Mouse (Mus musculus) embryonic facial prominence, embryonic 12.5 days (tissue): ENCODE data around the gene Helz2. TPM values are rescaled to one million over a fixed set of nuclear protein-coding genes. Genes with fewer than 3 reads are reported as not detected.
"Not testable (repeated sequence)": the region's sequence is repeated elsewhere in the genome, so short reads cannot be mapped to it uniquely, and the experiment has no call there.

Experiments used
- ATAC-seq: fragments of 200-750 bp; cut with Nextera tagmentation; 2 replicates; pipeline ENCODE4 v1.8.0; 2017; ENCODE audit not compliant: insufficient number of reproducible peaks, insufficient read depth, low FRiP score, low TSS enrichment
- H3K27ac ChIP-seq: fragments of 300-500 bp; sonication (generic); 2 replicates; pipeline ENCODE4 v1.5.1; 2016; ENCODE audit warnings: mild to moderate bottlenecking
- H3K27me3 ChIP-seq: fragments of 300-500 bp; sonication (generic); 2 replicates; pipeline ENCODE4 v1.6.1; 2016; ENCODE audit warnings: mild to moderate bottlenecking, moderate library complexity
- H3K36me3 ChIP-seq: fragments of 300-500 bp; sonication (generic); 2 replicates; pipeline ENCODE4 v1.6.1; 2016; ENCODE audit warnings: mild to moderate bottlenecking
- H3K4me1 ChIP-seq: fragments of 300-500 bp; sonication (generic); 2 replicates; pipeline ENCODE4 v1.6.1; 2016
- H3K4me2 ChIP-seq: fragments of 300-500 bp; sonication (generic); replicated peaks from 2 replicates; pipeline ENCODE4 v1.6.1; 2016; ENCODE audit warnings: mild to moderate bottlenecking, moderate library complexity
- H3K4me3 ChIP-seq: fragments of 300-500 bp; sonication (generic); 2 replicates; pipeline ENCODE4 v1.5.1; 2016; ENCODE audit warnings: mild to moderate bottlenecking
- H3K9ac ChIP-seq: fragments of 300-500 bp; sonication (generic); 2 replicates; pipeline ENCODE4 v1.6.1; 2016; ENCODE audit warnings: mild to moderate bottlenecking, moderate library complexity
- H3K9me3 ChIP-seq: fragments of 300-500 bp; sonication (generic); 2 replicates; pipeline ENCODE4 v1.6.1; 2016; ENCODE audit warnings: mild to moderate bottlenecking, moderate library complexity
- WGBS: fragments of 180-500 bp; shearing (Covaris S2); methylation state at CpG from one replicate; pipeline ENCODE4 v1.1.7; 2016; 5-methylcytosine and 5-hydroxymethylcytosine counted together
- polyA plus RNA-seq: library from polyadenylated mRNA; unstranded; fragments of >200 nt; fragmentation: Nextera tagmentation; extraction: Ambion mirVana; gene quantifications from 2 replicates; pipeline ENCODE4 v1.2.1, GENCODE M21; 2016

The Helz2 gene
- polyA plus RNA-seq, result 1.0 and 1.3 TPM in 2 replicates

DNA sequence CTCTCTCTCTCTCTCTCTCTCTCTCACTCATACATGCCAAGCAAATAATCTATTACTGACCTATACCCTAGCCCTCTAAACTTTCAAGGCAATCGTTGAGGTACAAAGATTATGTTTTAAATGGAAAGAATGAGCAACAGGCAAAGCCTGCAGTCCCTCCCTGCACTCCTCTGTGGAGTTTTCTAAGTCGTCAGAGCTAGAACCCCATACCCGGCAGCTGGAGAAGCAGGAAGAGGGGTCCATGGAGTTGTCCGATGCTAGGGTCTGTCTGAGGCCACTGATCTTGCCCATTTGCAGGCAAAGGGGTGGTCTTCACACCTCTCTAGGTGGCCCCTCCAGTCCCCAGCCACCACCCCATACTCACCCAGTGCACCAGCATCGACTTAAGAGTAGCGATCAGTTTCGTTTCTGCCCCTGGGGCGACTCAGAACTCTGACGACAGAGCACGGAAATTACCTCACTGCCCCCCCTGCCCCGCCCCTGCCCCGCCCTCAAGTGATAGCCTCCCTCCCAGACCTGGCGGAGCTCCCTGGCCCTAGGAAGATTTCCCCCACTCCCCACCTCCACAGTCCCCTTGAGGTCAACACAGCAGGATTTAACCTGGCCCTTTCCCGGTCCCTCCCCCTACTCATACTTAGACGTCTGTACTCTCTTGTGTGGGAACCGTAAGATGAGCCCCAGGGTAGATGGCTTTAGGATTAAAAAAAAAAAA is at the start of gene Helz2:
Helz2 (minus strand) TSS at position 426 of the 712 bp plus-strand sequence.
- peaks cover 7% of the 10 kb centered on the region; the same call in 1 of the 2 replicates for H3K4me1 ChIP-seq
- WGBS, result 8% methylated on average over 15 of the region's 16 CpGs
- H3K27ac ChIP-seq, result no peak within 1 kb of the TSS

DNA sequence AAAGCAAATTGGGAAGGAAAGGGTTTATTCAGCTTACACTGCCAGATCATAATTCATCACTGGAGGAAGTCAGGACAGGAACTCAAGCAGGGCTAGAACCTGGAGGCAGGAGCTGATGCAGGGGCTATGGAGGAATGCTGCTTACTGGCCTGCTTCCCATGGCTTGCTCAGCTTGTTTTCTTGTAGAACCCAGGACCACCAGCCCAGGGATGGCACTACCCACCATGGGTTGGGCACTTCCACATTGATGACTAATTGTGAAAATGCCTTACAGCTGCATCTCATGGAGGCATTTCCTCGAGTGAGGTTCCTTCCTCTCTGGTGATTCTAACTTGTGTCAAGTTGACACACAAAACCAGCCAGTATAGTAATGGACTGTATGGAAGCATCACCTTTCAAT is 49.1 kb upstream of the Helz2 start:
- peaks cover 17% of the 10 kb centered on the region for H3K4me1 ChIP-seq
- H3K36me3 ChIP-seq, result peaks cover 2% of the 10 kb centered on the region; the same call in 1 of the 2 replicates
- no peak overlapping the region for H3K4me3 ChIP-seq
- H3K4me2 ChIP-seq, result no peak overlapping the region
- WGBS, result 76% methylated on average over 1 of the region's 1 CpGs
- no peak overlapping the region for H3K27ac ChIP-seq
- no peaks in the 10 kb centered on the region for H3K9me3 ChIP-seq
- no peak overlapping the region for H3K9ac ChIP-seq
- ATAC-seq, result no peak
- no peaks in the 10 kb centered on the region for H3K27me3 ChIP-seq

More for the DNA sequence above, at the start of gene Helz2:
- Histone ChIP-seq H3K27me3 (no peaks in the 10 kb centered on the region), H3K36me3 (no peaks in the 10 kb centered on the region), H3K9ac (peak within 1 kb of the TSS; percentile 28), H3K4me2 (peak within 1 kb of the TSS; percentile 63), H3K9me3 (no peaks in the 10 kb centered on the region), H3K4me3 (peak within 1 kb of the TSS; percentile 39)
- ATAC-seq, result no peak; the same call in 1 of the 2 replicates

DNA sequence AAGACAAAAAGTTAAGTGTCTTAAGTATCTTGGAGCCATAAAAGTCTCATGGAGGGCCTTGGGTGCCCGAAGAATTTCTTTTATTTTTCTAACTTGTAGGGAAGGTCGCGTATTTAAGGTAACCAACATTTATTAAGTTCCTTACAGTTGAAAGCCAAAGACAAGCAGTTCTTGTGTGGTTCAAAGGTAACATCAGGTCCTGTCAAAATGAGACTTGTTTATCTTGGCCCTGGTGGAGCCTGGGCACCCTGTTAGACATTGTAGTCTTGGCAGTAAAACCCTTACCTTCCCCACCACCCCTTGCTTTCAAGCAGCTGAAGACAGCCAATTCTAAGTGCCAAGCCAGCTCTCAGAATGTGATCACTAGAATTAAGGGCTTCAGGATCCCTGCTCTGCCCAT is 46.9 kb upstream of the Helz2 start:
- H3K4me3 ChIP-seq, result peak overlapping the region; percentile 56
- no peaks in the 10 kb centered on the region for H3K27me3 ChIP-seq
- no peaks in the 10 kb centered on the region for H3K9me3 ChIP-seq
- no peak for ATAC-seq
- peak overlapping the region; percentile 32 for H3K9ac ChIP-seq
- peak overlapping the region; percentile 52 for H3K4me2 ChIP-seq
- 76% methylated on average over 3 of the region's 3 CpGs for WGBS
- peaks cover 9% of the 10 kb centered on the region for H3K36me3 ChIP-seq
- no peak overlapping the region for H3K27ac ChIP-seq
- H3K4me1 ChIP-seq, result peaks cover 17% of the 10 kb centered on the region

DNA sequence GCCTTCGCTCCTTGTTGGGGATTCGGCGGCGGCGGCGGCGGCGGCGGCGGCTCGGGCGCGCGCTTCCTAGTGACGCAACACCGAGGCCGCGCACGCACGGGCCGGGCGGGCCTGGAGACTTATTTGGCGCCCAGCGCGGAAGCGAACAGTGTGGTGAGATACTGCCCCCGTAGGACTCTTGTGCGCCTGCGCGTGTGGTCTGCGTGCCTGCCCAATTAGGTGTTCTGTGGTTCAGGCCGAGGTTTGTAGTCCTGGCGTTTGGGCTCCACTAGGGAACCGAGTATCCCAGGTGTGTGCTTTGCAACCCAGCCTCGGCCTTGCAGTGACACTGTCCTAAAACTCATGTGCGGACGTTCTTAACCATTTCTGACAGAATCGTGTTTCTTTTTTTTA is 46.1 kb upstream of the Helz2 start, which contains the start of gene Gmeb2:
Gmeb2 (minus strand) TSS at position 78 of the 393 bp plus-strand sequence.
- peaks cover 17% of the 10 kb centered on the region for H3K4me1 ChIP-seq
- not testable (repeated sequence) for H3K9me3 ChIP-seq, H3K27me3 ChIP-seq
- peak within 1 kb of the TSS; percentile 95 for H3K27ac ChIP-seq
- H3K4me3 ChIP-seq, result peak within 1 kb of the TSS; percentile 56
- peaks cover 15% of the 10 kb centered on the region for H3K36me3 ChIP-seq
- 1% methylated on average over 28 of the region's 38 CpGs for WGBS
- peak; percentile 94 for ATAC-seq
- H3K4me2 ChIP-seq, result peak within 1 kb of the TSS; percentile 62
- peak within 1 kb of the TSS; percentile 75 for H3K9ac ChIP-seq

DNA sequence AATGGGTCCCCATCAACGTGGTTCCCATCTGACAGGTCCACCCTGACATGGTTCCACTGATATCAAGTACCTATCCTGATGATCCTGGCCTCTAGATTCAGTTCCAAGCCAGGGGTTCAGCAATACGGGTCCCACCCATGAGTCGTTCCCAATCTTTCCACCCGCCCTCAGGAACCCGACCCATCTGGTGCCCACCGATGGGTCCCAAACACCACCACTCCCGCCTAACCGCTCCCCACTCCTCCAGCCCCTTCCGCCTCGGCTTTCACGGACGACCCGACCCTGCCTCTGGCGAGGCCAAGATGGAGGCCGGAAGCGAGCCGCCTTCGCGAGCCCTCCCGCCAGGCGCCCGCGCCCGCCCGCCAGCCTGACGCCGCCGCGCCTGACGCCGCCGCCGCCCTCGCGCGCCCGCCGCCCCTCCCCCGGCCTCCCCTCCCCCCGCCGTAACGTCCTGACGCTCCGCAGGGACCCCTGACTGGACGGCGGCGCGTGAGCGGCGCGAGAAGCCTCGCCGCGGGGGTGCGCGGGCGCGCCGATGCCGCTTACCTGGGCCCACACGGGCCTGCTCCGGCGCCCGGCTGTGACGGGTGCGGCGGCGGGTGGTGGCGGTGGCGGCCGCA is 45.6 kb upstream of the Helz2 start:
- under 1% methylated on average over 57 of the region's 71 CpGs for WGBS

DNA sequence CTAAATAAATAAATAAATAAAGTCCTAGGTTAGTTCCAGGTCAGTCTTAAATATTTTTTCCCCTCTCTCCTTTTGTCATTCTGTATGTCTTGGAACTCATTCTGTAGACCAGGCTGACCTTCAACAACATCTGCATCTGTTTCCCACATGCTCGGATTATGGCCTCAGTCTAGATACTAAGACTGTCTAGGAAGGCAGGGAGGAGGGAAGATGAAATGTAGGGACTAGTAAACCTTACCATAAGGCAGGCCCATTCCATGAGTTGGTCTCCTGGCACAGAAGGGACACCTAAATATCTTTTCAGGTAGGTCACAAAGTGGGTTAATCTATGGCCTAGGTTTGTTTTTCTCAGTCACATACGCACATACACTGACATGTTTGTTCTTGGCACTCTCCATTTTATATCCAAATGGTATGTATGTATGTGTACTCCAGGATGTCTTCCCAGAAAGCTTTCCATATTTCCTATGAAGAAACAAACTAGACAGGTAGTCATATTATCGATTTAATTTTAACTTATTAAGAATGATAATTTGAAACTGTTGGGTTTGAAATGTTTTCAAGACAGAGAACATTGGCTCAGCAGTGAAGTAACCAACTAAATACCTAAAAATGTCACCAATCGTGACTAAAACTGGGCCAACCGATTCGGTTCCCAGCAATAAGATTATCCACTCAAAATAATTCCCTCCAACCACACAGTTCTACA is 45.0 kb upstream of the Helz2 start:
- Histone ChIP-seq H3K4me3 (peak overlapping the region; percentile 56), H3K4me2 (peak overlapping the region; percentile 62), H3K4me1 (peaks cover 17% of the 10 kb centered on the region), H3K27me3 (no peaks in the 10 kb centered on the region), H3K27ac (peak overlapping the region; percentile 95), H3K9ac (peak overlapping the region; percentile 75), H3K36me3 (peaks cover 20% of the 10 kb centered on the region), H3K9me3 (no peaks in the 10 kb centered on the region)
- ATAC-seq, result no peak
- WGBS, result 52% methylated on average over 6 of the region's 6 CpGs

More for the DNA sequence above, 45.6 kb upstream of the Helz2 start:
- Histone ChIP-seq H3K4me2 (peak overlapping the region; percentile 62), H3K4me3 (peak overlapping the region; percentile 56), H3K27me3 (no peaks in the 10 kb centered on the region), H3K9me3 (no peaks in the 10 kb centered on the region), H3K4me1 (peaks cover 17% of the 10 kb centered on the region), H3K36me3 (peaks cover 15% of the 10 kb centered on the region), H3K9ac (peak overlapping the region; percentile 75), H3K27ac (peak overlapping the region; percentile 95)
- peak; percentile 75 for ATAC-seq

DNA sequence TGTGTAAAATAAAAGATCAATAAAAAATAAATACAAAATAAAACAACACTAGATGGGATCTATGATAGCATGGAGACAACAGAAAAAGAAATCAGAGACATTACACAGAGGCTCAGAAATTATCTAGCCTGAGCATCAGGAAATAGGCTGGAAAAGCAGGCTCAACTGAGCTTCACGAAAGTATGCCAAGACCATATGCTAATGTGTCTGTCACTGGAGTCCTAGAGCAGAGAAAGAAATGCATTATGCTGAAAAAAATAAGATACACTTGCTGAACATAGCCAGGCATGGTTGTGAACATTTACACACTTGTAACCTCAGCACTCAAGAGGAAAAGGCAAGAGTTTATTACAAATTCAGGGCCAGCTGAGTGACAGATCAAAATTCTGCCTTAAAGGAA is 38.1 kb upstream of the Helz2 start:
- Histone ChIP-seq H3K9ac (no peak overlapping the region), H3K27me3 (no peaks in the 10 kb centered on the region), H3K4me1 (no peaks in the 10 kb centered on the region), H3K4me2 (no peak overlapping the region), H3K4me3 (no peak overlapping the region), H3K36me3 (peaks cover 37% of the 10 kb centered on the region), H3K27ac (no peak overlapping the region), H3K9me3 (no peaks in the 10 kb centered on the region)
- ATAC-seq, result no peak
- WGBS, result 78% methylated on average over 1 of the region's 1 CpGs

DNA sequence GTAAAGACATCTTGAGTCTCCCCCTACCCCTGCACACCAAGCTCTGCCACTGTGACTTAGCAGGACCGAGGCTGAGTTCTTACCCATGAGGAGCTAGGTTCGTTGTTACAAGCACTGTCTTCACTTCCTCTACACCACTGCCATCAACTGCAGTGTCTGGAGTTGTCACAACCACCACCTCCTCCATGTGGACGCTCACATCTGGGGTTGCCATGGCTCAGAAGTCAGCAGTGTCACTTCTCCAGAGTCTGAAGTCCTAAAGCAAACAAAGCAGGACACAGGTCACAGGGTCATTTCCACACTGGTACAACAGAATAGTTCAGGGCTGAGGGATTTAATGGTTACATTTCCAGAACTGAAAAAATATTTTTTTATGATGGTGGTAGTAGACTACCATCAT is 36.0 kb upstream of the Helz2 start:
- Histone ChIP-seq H3K4me2 (no peak overlapping the region), H3K36me3 (peaks cover 40% of the 10 kb centered on the region), H3K4me3 (no peak overlapping the region), H3K27me3 (no peaks in the 10 kb centered on the region), H3K9me3 (no peaks in the 10 kb centered on the region), H3K9ac (no peak overlapping the region), H3K27ac (no peak overlapping the region), H3K4me1 (no peaks in the 10 kb centered on the region)
- WGBS, result 73% methylated on average over 3 of the region's 3 CpGs
- no peak for ATAC-seq

DNA sequence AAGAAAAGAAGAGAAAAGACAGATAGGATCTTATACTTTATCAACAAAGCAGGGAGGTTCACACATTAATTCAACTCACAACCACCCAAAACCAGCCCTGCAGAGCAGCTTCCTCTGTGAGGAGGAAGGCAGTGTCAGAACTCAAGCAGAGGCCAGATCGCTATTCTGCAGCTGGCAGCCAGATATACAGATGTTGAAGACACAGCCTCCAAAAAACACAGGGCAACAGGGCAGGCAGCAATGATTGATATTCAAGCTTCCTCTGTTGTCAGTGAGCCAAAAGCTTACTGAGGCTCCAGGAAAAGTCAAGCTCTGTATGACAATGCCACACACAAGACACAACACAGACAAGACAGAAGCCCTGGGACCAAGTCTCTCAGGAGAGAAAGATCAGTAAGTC is 34.9 kb upstream of the Helz2 start:
- Histone ChIP-seq H3K4me1 (no peaks in the 10 kb centered on the region), H3K27me3 (no peaks in the 10 kb centered on the region), H3K4me2 (no peak overlapping the region), H3K4me3 (no peak overlapping the region), H3K36me3 (peaks cover 37% of the 10 kb centered on the region), H3K9ac (no peak overlapping the region), H3K27ac (no peak overlapping the region), H3K9me3 (no peaks in the 10 kb centered on the region)
- ATAC-seq, result no peak
- WGBS, result 81% methylated on average over 1 of the region's 1 CpGs

DNA sequence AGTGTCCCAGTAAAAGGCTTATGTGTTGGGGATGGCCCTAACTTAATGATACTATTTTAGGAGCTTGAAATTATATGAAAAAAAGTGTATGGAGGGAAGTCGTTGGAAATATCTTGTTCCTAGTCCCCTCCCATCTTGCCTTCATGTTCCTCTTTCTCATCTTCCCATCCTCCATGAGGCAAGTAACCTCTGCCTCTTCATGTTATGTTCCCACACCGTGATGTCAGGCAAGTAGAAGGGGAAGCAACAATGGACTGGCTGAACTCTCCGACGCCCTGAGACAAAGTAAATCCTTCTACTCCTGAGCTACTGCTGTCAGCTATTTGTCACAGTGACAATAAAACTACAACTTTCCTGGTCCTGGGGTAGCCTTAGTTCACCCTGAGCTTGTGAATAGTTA is 32.8 kb upstream of the Helz2 start:
- Histone ChIP-seq H3K4me3 (no peak overlapping the region), H3K4me2 (no peak overlapping the region), H3K9ac (no peak overlapping the region), H3K9me3 (no peaks in the 10 kb centered on the region), H3K27me3 (no peaks in the 10 kb centered on the region), H3K4me1 (no peaks in the 10 kb centered on the region), H3K36me3 (peaks cover 55% of the 10 kb centered on the region), H3K27ac (no peak overlapping the region)
- WGBS, result 87% methylated on average over 4 of the region's 4 CpGs
- no peak for ATAC-seq

DNA sequence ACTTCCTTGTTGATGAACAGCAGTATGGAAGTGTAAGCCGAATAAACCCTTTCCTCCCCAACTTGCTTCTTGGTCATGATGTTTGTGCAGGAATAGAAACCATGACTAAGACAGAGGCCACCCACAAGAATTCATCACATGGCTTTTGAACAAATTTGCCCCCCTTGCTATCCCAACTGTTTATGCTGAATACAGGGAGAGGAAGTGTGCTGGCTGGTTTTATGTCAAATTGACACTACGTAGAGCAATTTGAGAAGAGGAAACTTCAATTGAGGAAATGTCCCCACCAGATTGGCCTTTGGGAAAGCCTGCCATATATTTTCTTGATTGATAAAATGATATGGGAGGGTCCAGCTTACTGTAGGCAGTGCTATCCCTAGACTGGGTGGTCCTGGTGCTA is 32.0 kb upstream of the Helz2 start:
- H3K9ac ChIP-seq, result no peak overlapping the region
- H3K4me3 ChIP-seq, result no peak overlapping the region
- no peak overlapping the region for H3K27ac ChIP-seq
- H3K27me3 ChIP-seq, result no peaks in the 10 kb centered on the region
- no peak for ATAC-seq
- 93% methylated on average over 2 of the region's 2 CpGs for WGBS
- peaks cover 59% of the 10 kb centered on the region for H3K36me3 ChIP-seq
- H3K4me1 ChIP-seq, result no peaks in the 10 kb centered on the region
- H3K9me3 ChIP-seq, result no peaks in the 10 kb centered on the region
- H3K4me2 ChIP-seq, result no peak overlapping the region
